Mouse (Mus musculus) liver, embryonic 14.5 days (tissue): ENCODE measurements around the gene Cgnl1. TPM values are rescaled to one million over a fixed set of nuclear protein-coding genes. Genes with fewer than 3 reads are reported as not detected.

Source experiments
- ATAC-seq: fragments of 200-750 bp; cut with Nextera tagmentation; 2 replicates; pipeline ENCODE4 v1.8.0; 2017; ENCODE audit warnings: moderate number of reproducible peaks, mild to moderate bottlenecking, moderate library complexity; ENCODE audit not compliant: insufficient read depth
- DNase-seq, 3 experiments: peaks; one replicate each; pipeline ENCODE4 v3.0.0-alpha.2; 2012 to 2013; ENCODE audit warnings: low read depth in 3 of 3, low spot score in 3 of 3
- H3K27ac ChIP-seq: fragments of 300-500 bp; sonication (generic); 2 replicates; pipeline ENCODE4 v1.5.1; 2014; ENCODE audit warnings: moderate library complexity, mild to moderate bottlenecking, control low read depth, inconsistent platforms
- H3K27me3 ChIP-seq: fragments of 300-500 bp; sonication (generic); 2 replicates; pipeline ENCODE4 v1.6.1; 2014; ENCODE audit warnings: mild to moderate bottlenecking, low read length, moderate library complexity; ENCODE audit not compliant: control insufficient read depth, insufficient read depth
- H3K36me3 ChIP-seq: fragments of 300-500 bp; sonication (generic); replicated peaks from 2 replicates; pipeline ENCODE4 v1.6.1; 2014; ENCODE audit warnings: low read depth; ENCODE audit not compliant: control insufficient read depth, insufficient read depth
- H3K4me1 ChIP-seq, 2 experiments: fragments of 200-500 bp in 1 of 2; fragments of 300-500 bp in 1 of 2; sonication (generic) in 1 of 2; replicated peaks; 2 replicates each; pipeline ENCODE4 v1.6.1; 2012 to 2014; ENCODE audit warnings: antibody characterized with exemption in 1 of 2, inconsistent platforms in 1 of 2, low read length in 1 of 2; ENCODE audit not compliant: control insufficient read depth in 2 of 2, insufficient read depth in 2 of 2
- H3K4me2 ChIP-seq: fragments of 300-500 bp; sonication (generic); 2 replicates; pipeline ENCODE4 v1.6.1; 2014; ENCODE audit warnings: low read depth, mild to moderate bottlenecking, control low read depth, moderate library complexity
- H3K4me3 ChIP-seq, 2 experiments: fragments of 200-500 bp in 1 of 2; fragments of 300-500 bp in 1 of 2; sonication (generic) in 1 of 2; 2 replicates each; pipeline ENCODE4 v1.5.1; 2012 to 2014; ENCODE audit warnings: low read depth in 2 of 2, low read length in 2 of 2, mild to moderate bottlenecking in 2 of 2, control low read depth in 1 of 2, inconsistent platforms in 1 of 2, moderate library complexity in 1 of 2; ENCODE audit not compliant: insufficient read depth in 1 of 2
- H3K9ac ChIP-seq: fragments of 300-500 bp; sonication (generic); replicated peaks from 2 replicates; pipeline ENCODE4 v1.6.1; 2014; ENCODE audit warnings: mild to moderate bottlenecking, control low read depth, moderate library complexity
- H3K9me3 ChIP-seq: fragments of 300-500 bp; sonication (generic); 2 replicates; pipeline ENCODE4 v1.6.1; 2016; ENCODE audit warnings: low read length, mixed read lengths; ENCODE audit not compliant: control insufficient read depth
- CTCF ChIP-seq: IDR thresholded peaks from 2 replicates; pipeline ENCODE4 v1.5.1; 2016; ENCODE audit warnings: antibody characterized with exemption, low read depth, control low read depth
- EP300 ChIP-seq: IDR thresholded peaks from 2 replicates; pipeline ENCODE4 v1.6.1; 2016; ENCODE audit warnings: antibody characterized with exemption, low read depth
- WGBS: fragments of 180-500 bp; shearing (Covaris S2); extraction: QIAGEN DNeasy Blood & Tissue Kit; methylation state at CpG from one replicate; pipeline ENCODE4 v1.1.7; 2014; ENCODE audit not compliant: insufficient replicate concordance; 5-methylcytosine and 5-hydroxymethylcytosine counted together
- polyA plus RNA-seq, 2 experiments: library from polyadenylated mRNA; depleted of rRNA in 1 of 2; stranded (reverse) in 1 of 2; unstranded in 1 of 2; fragments of >200 nt; fragmentation: Nextera tagmentation in 1 of 2; extraction: Ambion mirVana in 1 of 2; gene quantifications; 2 replicates each; pipeline versions ENCODE4 v1.2.1 to v1.2.3; 2012 to 2014

The Cgnl1 gene
- polyA plus RNA-seq, 2 experiments: 1.2 to 1.8 TPM

DNA sequence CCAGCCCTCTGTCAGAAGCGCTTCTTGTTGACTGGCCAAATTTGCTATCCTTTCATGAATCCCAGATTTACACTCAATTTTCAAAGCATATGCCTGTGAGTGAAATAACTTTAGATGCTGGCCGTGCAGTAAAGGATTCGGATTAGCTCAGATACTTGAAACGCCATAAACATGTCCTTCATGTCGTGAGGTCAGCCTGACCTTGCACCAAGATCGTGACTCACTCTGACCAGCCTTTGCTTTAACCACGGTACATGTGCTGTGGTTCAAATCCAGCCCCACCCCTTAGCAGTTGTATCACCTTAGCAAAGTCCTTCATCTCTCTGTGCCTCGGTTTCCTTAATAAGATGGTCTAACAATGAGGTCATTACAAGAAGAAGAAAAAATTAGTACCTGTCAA is 14.0 kb downstream of the Cgnl1 start:
- H3K36me3 ChIP-seq: no peaks in the 10 kb centered on the region
- ATAC-seq (no peak), DNase-seq (no peak)
- H3K4me3 ChIP-seq: no peak overlapping the region
- WGBS: 60% methylated on average over 8 of the region's 8 CpGs
- H3K9ac ChIP-seq: no peak overlapping the region
- no peaks in the 10 kb centered on the region for H3K27me3 ChIP-seq
- H3K4me1 ChIP-seq: peaks cover 0 to 3% of the 10 kb centered on the region in 2 experiments; a peak in 1 of 4 replicates
- H3K27ac ChIP-seq: no peak overlapping the region
- H3K9me3 ChIP-seq: no peaks in the 10 kb centered on the region; the same call in 1 of the 2 replicates
- TF ChIP-seq EP300: no peak
- no peak for TF ChIP-seq CTCF
- no peak overlapping the region for H3K4me2 ChIP-seq

DNA sequence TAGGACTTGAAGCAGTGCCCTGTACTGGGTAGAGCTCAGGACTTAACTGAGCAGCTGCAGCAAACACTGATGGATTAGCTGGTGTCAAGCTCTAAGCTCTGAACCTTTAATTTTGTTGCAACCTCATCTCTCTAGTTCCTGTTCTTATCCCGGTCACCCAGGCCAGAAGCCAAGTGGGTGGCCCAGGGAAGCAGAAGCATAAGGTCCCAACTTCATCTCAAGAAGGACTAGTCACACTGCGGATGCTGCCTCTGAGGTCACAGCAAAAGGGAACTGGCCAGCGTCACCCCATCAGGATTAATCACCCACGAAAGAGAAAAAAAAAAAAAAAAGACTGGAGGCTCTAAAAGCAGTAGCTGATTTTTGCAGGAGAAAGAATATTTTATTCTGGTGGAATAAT is 14.5 kb downstream of the Cgnl1 start:
- Histone ChIP-seq H3K4me1 (peaks cover 0 to 3% of the 10 kb centered on the region in 2 experiments; a peak in 1 of 4 replicates), H3K27ac (no peak overlapping the region), H3K9ac (no peak overlapping the region), H3K4me2 (no peak overlapping the region), H3K9me3 (no peaks in the 10 kb centered on the region), H3K36me3 (no peaks in the 10 kb centered on the region), H3K27me3 (no peaks in the 10 kb centered on the region), H3K4me3 (no peak overlapping the region)
- TF ChIP-seq CTCF (no peak), EP300 (no peak)
- no peak for DNase-seq
- no peak for ATAC-seq
- 24% methylated on average over 4 of the region's 4 CpGs for WGBS

DNA sequence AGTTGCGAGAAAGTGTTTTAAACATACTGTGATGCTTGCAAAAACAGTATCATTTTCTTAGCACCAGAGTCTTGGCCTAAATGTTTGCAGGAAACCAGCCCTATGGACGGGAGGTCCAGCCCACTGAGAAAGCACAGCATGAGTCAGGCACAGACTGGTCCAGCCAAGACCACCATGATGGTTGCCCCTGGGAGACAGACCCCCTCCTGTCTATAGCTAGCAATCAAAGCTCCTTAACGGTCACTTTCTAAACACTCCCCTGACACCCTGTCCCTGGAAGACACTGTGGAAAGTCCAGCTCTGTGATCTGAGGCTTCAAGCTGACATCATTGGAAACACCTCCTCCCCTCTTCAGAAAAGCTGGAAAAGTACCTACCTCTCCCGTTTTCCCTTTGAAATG is 17.4 kb downstream of the Cgnl1 start:
- Histone ChIP-seq H3K36me3 (no peaks in the 10 kb centered on the region), H3K9ac (no peak overlapping the region), H3K27me3 (no peaks in the 10 kb centered on the region), H3K4me1 (peaks cover 0 to 9% of the 10 kb centered on the region in 2 experiments; a peak in 2 of 4 replicates), H3K27ac (no peak overlapping the region), H3K9me3 (no peaks in the 10 kb centered on the region), H3K4me3 (no peak overlapping the region), H3K4me2 (no peak overlapping the region)
- ATAC-seq (no peak), DNase-seq (no peak)
- TF ChIP-seq CTCF (no peak), EP300 (no peak)
- WGBS: 58% methylated on average over 4 of the region's 4 CpGs

DNA sequence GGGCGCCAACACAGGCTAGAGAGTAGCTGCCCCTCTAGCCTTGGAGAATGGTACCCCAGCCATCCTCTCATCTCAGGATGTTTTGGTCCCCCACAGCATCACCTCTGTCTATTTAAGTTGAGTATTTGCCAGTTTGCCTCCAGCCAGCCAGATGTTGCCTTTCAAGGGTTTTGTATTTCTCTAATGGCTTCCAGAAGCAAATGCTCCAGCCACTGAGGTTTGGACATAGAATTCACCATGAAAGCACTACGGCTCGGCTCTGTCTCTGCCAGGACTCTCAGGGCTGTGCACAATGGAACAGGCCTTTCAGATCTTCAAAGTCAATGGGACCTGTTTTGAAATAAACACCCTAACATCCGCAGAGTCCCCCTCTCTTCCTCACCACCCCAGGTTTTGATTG is 17.9 kb downstream of the Cgnl1 start:
- no peak overlapping the region for H3K27ac ChIP-seq
- H3K27me3 ChIP-seq: no peaks in the 10 kb centered on the region
- H3K4me1 ChIP-seq: peaks cover 0 to 9% of the 10 kb centered on the region in 2 experiments; a peak in 2 of 4 replicates
- ATAC-seq: no peak
- no peak for DNase-seq
- H3K9ac ChIP-seq: no peak overlapping the region
- H3K4me3 ChIP-seq: no peak overlapping the region
- no peaks in the 10 kb centered on the region for H3K9me3 ChIP-seq
- H3K36me3 ChIP-seq: no peaks in the 10 kb centered on the region
- TF ChIP-seq CTCF (no peak), EP300 (no peak)
- H3K4me2 ChIP-seq: no peak overlapping the region
- WGBS: 54% methylated on average over 4 of the region's 4 CpGs

DNA sequence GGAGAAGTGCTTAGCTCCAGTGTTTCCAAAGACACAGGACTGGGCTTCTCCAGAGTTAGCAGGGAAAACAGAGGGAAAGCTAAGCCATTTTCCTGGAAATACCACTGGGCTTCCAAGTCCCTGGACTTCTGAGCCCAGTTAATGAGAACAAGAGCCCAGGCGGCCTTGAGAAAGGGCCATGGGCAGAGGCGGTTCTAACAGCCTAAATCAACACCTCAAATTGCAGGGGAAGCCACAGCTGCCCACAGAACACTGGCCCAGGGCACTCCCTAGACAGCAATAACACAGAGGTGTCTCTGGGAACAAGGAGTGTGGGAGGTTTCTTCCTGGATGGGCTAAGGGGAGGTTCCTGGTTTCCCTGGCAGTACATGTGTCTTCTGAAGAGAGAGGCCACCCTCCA is 18.3 kb downstream of the Cgnl1 start:
- Histone ChIP-seq H3K4me1 (peaks cover 0 to 9% of the 10 kb centered on the region in 2 experiments; a peak in 2 of 4 replicates), H3K4me3 (no peak overlapping the region), H3K27ac (no peak overlapping the region), H3K36me3 (no peaks in the 10 kb centered on the region), H3K4me2 (no peak overlapping the region), H3K27me3 (no peaks in the 10 kb centered on the region), H3K9ac (no peak overlapping the region), H3K9me3 (no peaks in the 10 kb centered on the region)
- DNase-seq (no peak), ATAC-seq (no peak)
- 41% methylated on average over 2 of the region's 2 CpGs for WGBS
- TF ChIP-seq EP300 (no peak), CTCF (no peak)
